Mouse (Mus musculus) embryonic facial prominence, embryonic 14.5 days (tissue): ENCODE data around the gene Sh2b3. TPM values are rescaled to one million over a fixed set of nuclear protein-coding genes. Genes with fewer than 3 reads are reported as not detected.
A peak's percentile ranks its signal among the peaks of the same experiment; 100 is the strongest.

Experiments used
- ATAC-seq: fragments of 200-750 bp; cut with Nextera tagmentation; 2 replicates; pipeline ENCODE4 v1.8.0; 2017; ENCODE audit warnings: low read depth, moderate number of reproducible peaks, moderate TSS enrichment
- DNase-seq: peaks from one replicate; pipeline ENCODE4 v3.0.0-alpha.2; 2015; ENCODE audit warnings: low spot score
- H3K27ac ChIP-seq: fragments of 300-500 bp; sonication (generic); replicated peaks from 2 replicates; pipeline ENCODE4 v1.5.1; 2014; ENCODE audit warnings: low read depth, mild to moderate bottlenecking, low read length, moderate library complexity
- H3K27me3 ChIP-seq: fragments of 300-500 bp; sonication (generic); replicated peaks from 2 replicates; pipeline ENCODE4 v1.6.1; 2014; ENCODE audit warnings: low read length; ENCODE audit not compliant: control insufficient read depth, insufficient read depth
- H3K36me3 ChIP-seq: fragments of 300-500 bp; sonication (generic); 2 replicates; pipeline ENCODE4 v1.6.1; 2014; ENCODE audit warnings: low read length, mixed read lengths; ENCODE audit not compliant: control insufficient read depth, insufficient read depth
- H3K4me1 ChIP-seq: fragments of 300-500 bp; sonication (generic); 2 replicates; pipeline ENCODE4 v1.6.1; 2014; ENCODE audit warnings: antibody characterized with exemption, low read length; ENCODE audit not compliant: control insufficient read depth, insufficient read depth
- H3K4me2 ChIP-seq: fragments of 300-500 bp; sonication (generic); 2 replicates; pipeline ENCODE4 v1.6.1; 2014; ENCODE audit warnings: low read depth, mild to moderate bottlenecking, low read length, moderate library complexity, mixed read lengths
- H3K4me3 ChIP-seq: fragments of 300-500 bp; sonication (generic); 2 replicates; pipeline ENCODE4 v1.5.1; 2014; ENCODE audit warnings: low read depth, mild to moderate bottlenecking, low read length
- H3K9ac ChIP-seq: fragments of 300-500 bp; sonication (generic); 2 replicates; pipeline ENCODE4 v1.6.1; 2014; ENCODE audit warnings: low read depth, mild to moderate bottlenecking, low read length, moderate library complexity, mixed read lengths
- H3K9me3 ChIP-seq: fragments of 300-500 bp; sonication (generic); 2 replicates; pipeline ENCODE4 v1.6.1; 2016; ENCODE audit warnings: low read length; ENCODE audit not compliant: control insufficient read depth
- WGBS: fragments of 180-500 bp; shearing (Covaris S2); extraction: QIAGEN DNeasy Blood & Tissue Kit; methylation state at CpG from one replicate; pipeline ENCODE4 v1.1.7; 2014; 5-methylcytosine and 5-hydroxymethylcytosine counted together
- polyA plus RNA-seq: library from polyadenylated mRNA; unstranded; fragments of >200 nt; fragmentation: Nextera tagmentation; extraction: Ambion mirVana; gene quantifications from 2 replicates; pipeline ENCODE4 v1.2.1, GENCODE M21; 2014

Gene Sh2b3
- polyA plus RNA-seq: 17.8 and 18.3 TPM in 2 replicates

GRCm38 (mm10) chr5:121837441-121838340 lies at the start of gene Sh2b3:
Sh2b3 (minus strand) TSS chr5:121837646.
- Histone ChIP-seq H3K4me2 (peak within 1 kb of the TSS; percentile 91), H3K9ac (peak within 1 kb of the TSS; percentile 79), H3K9me3 (no peaks in the 10 kb centered on the region), H3K4me1 (peaks cover 37% of the 10 kb centered on the region), H3K4me3 (peak within 1 kb of the TSS; percentile 81), H3K27ac (peak within 1 kb of the TSS; percentile 72), H3K36me3 (no peaks in the 10 kb centered on the region), H3K27me3 (0 out of 2 replicates have a peak, but pooled peaks cover 7% of the 10 kb centered on the region)
- ATAC-seq: peak; percentile 13
- peak; percentile 60 for DNase-seq
- WGBS: under 1% methylated on average over 31 of the region's 35 CpGs

DNA sequence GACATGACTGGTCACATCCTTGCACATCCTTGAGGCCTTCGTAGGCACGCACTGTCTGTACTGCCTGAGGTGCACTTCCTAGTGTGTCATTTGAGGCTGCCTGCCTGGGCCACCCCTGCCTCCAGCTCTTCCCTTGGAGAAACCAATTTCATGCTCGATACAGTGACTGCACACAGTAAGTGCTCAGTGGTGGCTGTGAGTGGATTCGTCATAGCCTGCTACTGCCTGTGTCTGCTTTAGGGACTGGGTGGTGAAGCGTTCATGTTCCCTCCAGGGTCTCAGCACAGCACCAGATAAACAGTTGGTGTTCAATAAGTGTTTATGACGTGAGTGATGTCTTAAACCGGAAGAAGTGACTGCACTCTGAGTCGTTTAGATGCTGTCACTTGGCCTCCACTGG lies 45.9 kb upstream of the Sh2b3 start:
- no peaks in the 10 kb centered on the region for H3K36me3 ChIP-seq
- ATAC-seq (no peak), DNase-seq (no peak)
- H3K4me2 ChIP-seq: no peak overlapping the region
- no peak overlapping the region for H3K4me3 ChIP-seq
- H3K4me1 ChIP-seq: no peaks in the 10 kb centered on the region
- H3K9ac ChIP-seq: no peak overlapping the region
- WGBS: 64% methylated on average over 8 of the region's 8 CpGs
- no peaks in the 10 kb centered on the region for H3K9me3 ChIP-seq
- H3K27me3 ChIP-seq: no peaks in the 10 kb centered on the region
- H3K27ac ChIP-seq: no peak overlapping the region

DNA sequence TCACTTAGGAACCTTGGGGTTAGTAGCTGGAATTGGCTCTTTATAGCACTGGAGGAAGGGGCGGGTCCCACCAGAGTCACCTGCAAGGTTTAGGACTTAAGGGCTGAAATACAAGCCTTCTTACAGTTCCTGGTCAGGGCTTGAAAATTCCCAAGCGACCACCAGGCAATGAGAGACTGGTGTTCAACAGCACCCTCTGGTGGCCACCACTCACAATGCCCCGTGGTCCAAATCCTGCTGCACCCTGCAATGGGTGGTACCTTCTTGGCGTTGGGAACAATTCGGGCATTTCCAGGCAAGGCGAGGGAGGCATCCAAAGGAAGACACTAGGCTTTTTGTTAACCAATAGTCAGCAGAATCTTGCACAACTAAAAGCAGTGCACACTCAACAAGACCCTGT lies 41.8 kb upstream of the Sh2b3 start:
- DNase-seq: no peak
- WGBS: 53% methylated on average over 6 of the region's 6 CpGs
- no peaks in the 10 kb centered on the region for H3K27me3 ChIP-seq
- H3K4me2 ChIP-seq: no peak overlapping the region
- no peak for ATAC-seq
- no peak overlapping the region for H3K27ac ChIP-seq
- no peak overlapping the region for H3K9ac ChIP-seq
- H3K4me1 ChIP-seq: no peaks in the 10 kb centered on the region
- no peak overlapping the region for H3K4me3 ChIP-seq
- no peaks in the 10 kb centered on the region for H3K36me3 ChIP-seq
- H3K9me3 ChIP-seq: no peaks in the 10 kb centered on the region

DNA sequence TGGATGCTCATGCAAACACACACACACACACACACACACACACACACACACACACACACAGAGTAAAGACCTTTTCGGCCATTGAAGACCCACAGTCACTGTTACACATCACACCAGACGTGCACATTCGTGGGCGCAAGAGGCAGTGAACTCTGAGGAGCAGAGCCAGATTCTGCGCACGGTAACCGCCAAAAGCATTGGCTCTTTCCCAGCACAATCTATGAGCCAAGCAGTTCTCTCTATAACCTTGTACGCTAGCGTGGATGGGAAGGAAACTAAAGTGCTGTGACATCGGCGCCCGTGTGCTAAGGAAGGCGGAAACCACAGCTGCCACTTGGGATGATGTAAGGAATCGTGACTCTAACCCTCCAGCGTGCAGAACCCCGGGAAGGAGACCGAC lies 41.3 kb upstream of the Sh2b3 start:
- ATAC-seq: no peak

GRCm38 (mm10) chr5:121876901-121877300 lies 39.5 kb upstream of the Sh2b3 start:
- DNase-seq (no peak), ATAC-seq (no peak)
- Histone ChIP-seq H3K27me3 (no peaks in the 10 kb centered on the region), H3K9ac (no peak overlapping the region), H3K27ac (no peak overlapping the region), H3K4me1 (no peaks in the 10 kb centered on the region), H3K4me3 (no peak overlapping the region), H3K36me3 (no peaks in the 10 kb centered on the region), H3K9me3 (no peaks in the 10 kb centered on the region), H3K4me2 (no peak overlapping the region)
- WGBS: 80% methylated on average over 12 of the region's 12 CpGs

More for the DNA sequence above, 41.3 kb upstream of the Sh2b3 start:
- H3K4me3 ChIP-seq: no peak overlapping the region
- H3K27me3 ChIP-seq: no peaks in the 10 kb centered on the region
- H3K9ac ChIP-seq: no peak overlapping the region
- H3K27ac ChIP-seq: no peak overlapping the region
- no peaks in the 10 kb centered on the region for H3K4me1 ChIP-seq
- no peaks in the 10 kb centered on the region for H3K9me3 ChIP-seq
- H3K4me2 ChIP-seq: no peak overlapping the region
- DNase-seq: no peak
- no peaks in the 10 kb centered on the region for H3K36me3 ChIP-seq
- WGBS: 83% methylated on average over 17 of the region's 17 CpGs

DNA sequence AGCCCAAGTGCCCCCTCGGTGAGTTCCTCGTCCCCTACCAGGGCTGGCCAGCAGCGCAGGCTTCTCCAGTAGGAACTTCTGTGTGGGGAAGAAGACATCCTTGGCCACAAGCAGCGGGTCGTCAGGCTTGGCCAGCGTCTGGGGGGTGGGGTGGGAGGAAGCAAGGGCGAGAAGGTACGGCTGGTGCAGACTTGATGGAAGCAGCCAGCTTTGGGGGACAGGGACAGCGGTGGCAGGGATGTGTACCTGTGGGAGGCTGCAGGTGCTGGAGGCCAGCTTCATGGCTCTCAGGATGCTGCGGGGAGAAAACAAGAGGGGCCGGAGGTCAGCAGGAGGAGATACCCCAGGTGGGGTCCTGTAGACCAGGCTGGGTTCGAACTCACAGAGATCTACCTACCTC lies 37.6 kb upstream of the Sh2b3 start:
- H3K27ac ChIP-seq: no peak overlapping the region
- H3K9ac ChIP-seq: no peak overlapping the region
- H3K4me3 ChIP-seq: no peak overlapping the region
- H3K4me1 ChIP-seq: no peaks in the 10 kb centered on the region
- H3K27me3 ChIP-seq: no peaks in the 10 kb centered on the region
- no peaks in the 10 kb centered on the region for H3K36me3 ChIP-seq
- DNase-seq: no peak
- H3K9me3 ChIP-seq: no peaks in the 10 kb centered on the region
- WGBS: 91% methylated on average over 11 of the region's 12 CpGs
- H3K4me2 ChIP-seq: no peak overlapping the region
- ATAC-seq: no peak

DNA sequence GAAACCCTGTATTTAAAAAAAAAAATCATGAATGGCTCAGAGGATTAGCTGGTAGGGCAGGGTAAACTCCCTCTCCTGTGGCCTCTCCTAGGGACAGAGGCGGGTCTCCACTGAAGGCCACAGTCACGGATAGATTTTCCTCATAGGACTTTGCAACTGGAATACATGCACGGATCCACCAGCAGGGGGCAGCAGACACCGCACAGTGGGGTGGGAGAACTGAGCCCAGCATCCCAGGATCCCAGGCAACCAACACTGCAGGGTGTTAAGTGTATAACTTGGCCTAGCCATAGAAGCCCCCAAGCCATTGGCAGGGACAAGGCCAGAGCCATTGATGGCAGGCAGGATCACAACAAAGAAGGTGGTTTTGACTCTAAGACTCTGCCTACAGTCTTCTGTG lies 34.7 kb upstream of the Sh2b3 start:
- H3K4me3 ChIP-seq: no peak overlapping the region
- H3K9me3 ChIP-seq: no peaks in the 10 kb centered on the region
- H3K36me3 ChIP-seq: no peaks in the 10 kb centered on the region
- H3K4me2 ChIP-seq: no peak overlapping the region
- ATAC-seq (peak; percentile 69), DNase-seq (peak; percentile 72)
- H3K27ac ChIP-seq: no peak overlapping the region
- 6% methylated on average over 4 of the region's 4 CpGs for WGBS
- no peaks in the 10 kb centered on the region for H3K4me1 ChIP-seq
- no peak overlapping the region for H3K9ac ChIP-seq
- H3K27me3 ChIP-seq: no peaks in the 10 kb centered on the region

- H3K9ac ChIP-seq: no peak overlapping the region
- no peaks in the 10 kb centered on the region for H3K36me3 ChIP-seq
- H3K9me3 ChIP-seq: no peaks in the 10 kb centered on the region
- DNase-seq: no peak
- H3K27ac ChIP-seq: no peak overlapping the region
- no peak overlapping the region for H3K4me3 ChIP-seq
- no peak overlapping the region for H3K4me2 ChIP-seq
- H3K27me3 ChIP-seq: no peaks in the 10 kb centered on the region
- WGBS: 83% methylated on average over 13 of the region's 13 CpGs
- no peak for ATAC-seq
- no peaks in the 10 kb centered on the region for H3K4me1 ChIP-seq
These were observed 34.1 kb upstream of the Sh2b3 start for GRCm38 (mm10) chr5:121871515-121872030.
